Mouse (Mus musculus): ENCODE results near the gene Zscan29. TPM values are rescaled to one million over a fixed set of nuclear protein-coding genes. Genes with fewer than 3 reads are reported as not detected.
"Not testable (repeated sequence)": the region's sequence is repeated elsewhere in the genome, so short reads cannot be mapped to it uniquely, and the experiment has no call there.

Zscan29 gene
- total RNA-seq, 1 experiment from 2014 or later: 22.9 TPM

DNA sequence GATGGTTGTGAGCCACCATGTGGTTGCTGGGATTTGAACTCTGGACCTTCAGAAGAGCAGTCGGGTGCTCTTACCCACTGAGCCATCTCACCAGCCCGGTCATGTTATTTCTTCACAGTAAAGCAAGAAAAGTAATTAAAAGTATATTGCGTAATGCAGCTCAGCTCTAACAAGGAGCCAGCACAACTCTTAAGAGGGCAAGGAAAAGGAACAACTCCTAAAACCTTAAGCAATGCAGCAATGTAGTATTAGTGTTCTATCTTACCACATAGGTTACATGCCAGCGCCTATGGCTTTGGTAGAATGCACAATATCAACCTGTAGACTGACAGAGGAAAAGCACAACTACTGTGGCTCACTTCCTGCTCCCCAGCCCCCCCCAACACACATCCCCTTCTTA, 33.6 kb downstream of the Zscan29 start:
- DNase-seq: no peak

- DNase-seq: no peak
Measured at GRCm38 (mm10) chr2:121132822-121133221, 38.1 kb downstream of the Zscan29 start.

DNA sequence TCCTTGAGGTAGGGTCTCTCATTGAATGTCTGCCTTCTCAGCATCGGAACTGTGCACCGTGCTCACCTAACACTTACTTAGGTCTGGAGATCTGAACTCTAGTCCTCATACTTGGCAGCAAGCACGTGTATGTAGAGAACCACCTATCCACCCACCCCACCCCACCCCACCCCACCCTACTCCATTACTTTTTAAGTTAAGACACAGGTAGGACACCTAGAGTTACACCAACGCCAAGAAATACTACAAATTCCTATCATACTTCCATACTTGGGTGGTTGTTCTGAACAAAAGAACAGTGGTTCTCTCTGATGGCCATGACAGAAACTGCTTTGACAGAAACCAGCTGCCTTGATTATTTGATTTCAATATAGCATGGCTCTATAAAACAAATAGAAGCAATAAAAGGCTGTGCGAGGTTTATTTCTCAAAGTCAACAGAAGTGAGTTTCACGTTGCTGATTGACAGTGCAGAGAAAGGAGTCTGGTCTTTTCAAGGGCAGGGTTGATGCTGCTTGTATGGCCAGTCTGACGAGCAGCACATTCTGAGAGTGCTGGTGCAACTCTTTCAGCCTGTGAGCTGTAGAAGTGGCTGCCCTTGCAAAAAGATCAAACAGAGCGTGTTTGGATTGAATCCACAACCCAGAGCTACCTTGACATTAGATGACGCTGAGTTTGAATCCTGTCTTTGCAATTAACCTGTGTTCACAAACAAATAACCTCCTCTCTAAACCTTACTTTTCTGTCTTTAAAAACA, 41.9 kb downstream of the Zscan29 start:
- no peak for DNase-seq

DNA sequence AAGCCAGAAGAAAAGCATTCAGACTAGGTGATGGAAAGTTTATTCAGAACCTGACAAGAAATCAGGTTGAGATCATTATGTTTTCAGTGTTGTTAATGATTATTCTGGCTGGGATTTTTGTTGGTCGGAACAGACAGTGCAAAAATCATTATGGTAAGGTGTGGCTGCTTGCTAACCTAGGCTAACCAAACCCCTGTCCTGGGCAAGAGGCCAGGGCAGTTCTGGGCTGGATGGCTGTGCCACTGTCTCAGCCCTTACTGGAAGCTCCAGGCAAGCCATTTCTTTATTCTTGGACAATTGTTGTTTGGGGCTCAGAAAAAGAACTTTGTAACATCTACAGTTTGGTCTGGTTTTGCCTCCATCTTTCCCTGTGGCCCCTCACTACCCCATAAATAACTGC, 43.4 kb downstream of the Zscan29 start:
- no peak for DNase-seq

GRCm38 (mm10) chr2:121126302-121126701, 44.6 kb downstream of the Zscan29 start:
- not testable (repeated sequence) for DNase-seq

DNA sequence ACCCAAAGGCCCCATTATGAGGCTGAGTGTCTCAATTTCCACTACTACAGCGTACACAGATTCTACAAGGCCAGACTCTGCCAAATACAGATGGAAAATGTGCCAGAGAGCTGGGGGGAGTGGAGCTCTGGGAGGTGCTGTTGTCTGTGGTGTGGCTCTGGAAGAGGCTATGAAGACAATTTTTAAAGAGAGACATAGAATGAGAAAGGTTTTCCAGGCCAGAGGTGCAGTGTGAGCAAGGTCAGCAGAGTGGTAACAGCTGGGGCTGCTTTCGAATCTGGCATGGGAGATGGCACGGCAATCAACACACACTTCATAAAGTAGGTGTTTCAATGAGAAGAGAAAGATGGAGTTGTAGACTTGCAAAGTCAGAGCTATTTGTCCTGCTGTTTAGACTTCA, 51.7 kb downstream of the Zscan29 start:
- no peak for DNase-seq

DNA sequence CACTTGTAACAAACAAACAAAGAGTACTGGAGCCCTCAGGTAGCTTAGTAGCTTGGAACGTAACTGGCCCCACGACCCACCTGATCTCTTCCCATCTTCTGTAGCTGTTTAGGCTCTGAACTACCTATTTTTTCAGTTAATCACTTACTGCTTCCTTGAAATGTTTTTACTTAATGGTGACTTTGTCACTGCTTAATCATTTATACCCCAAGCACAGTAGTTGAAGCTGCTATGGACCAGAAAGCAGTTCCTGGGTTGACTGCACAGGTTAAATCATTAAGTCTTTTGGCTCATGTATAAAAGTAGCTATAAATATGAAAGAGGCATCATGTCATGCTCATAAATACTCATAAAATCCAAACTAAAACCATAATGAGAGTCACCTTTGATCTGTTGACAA, 55.5 kb downstream of the Zscan29 start:
- no peak for DNase-seq

DNA sequence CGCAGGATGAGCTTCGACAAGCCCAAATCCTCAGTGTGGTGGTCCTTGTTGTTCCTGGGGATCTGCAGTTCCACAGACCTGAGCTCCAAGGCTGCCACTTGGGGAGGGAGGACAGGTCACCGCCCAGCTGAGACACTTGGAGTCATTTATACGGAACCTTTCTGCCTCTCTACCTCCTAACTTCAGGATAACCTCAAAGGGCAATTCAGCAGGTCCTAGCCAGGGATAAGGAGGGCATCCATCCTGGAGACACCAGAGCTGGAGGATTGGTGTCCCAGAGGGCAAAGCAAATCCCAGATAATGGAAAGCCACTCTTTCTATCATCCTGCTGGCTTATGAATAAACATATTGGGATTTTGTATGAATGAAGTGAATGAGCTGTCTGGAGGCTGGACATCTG, 61.2 kb downstream of the Zscan29 start, which contains the start of gene Tgm7:
TSS of gene Tgm7 (minus strand) at position 101 of the 400 bp plus-strand sequence.
- no peak for DNase-seq

Other genes starting within 250 kb of the Zscan29 start
- 27.7 and 40.6 TPM in 2 replicates for gene Ubr1, start 200.4 kb downstream of the Zscan29 start, total RNA-seq (2021)
- gene Tmem62, start 194.1 kb downstream of the Zscan29 start, total RNA-seq (2021): 26.7 and 27.9 TPM in 2 replicates
- 48.2 and 51.3 TPM in 2 replicates for gene Ccndbp1, start 162.7 kb downstream of the Zscan29 start, total RNA-seq (2021)
- not detected in 2 replicates for gene Epb42, start 134.1 kb downstream of the Zscan29 start, total RNA-seq (2021)
- not detected in 2 replicates for gene Tgm5, start 85.3 kb downstream of the Zscan29 start, total RNA-seq (2021)
- not detected in 2 replicates for gene Tgm7, start 61.3 kb downstream of the Zscan29 start, total RNA-seq (2021)
- gene Adal, start 30.7 kb downstream of the Zscan29 start, total RNA-seq (2021): 19.4 and 21.5 TPM in 2 replicates
- 11.4 and 12.3 TPM in 2 replicates for gene Lcmt2, start 30.5 kb downstream of the Zscan29 start, total RNA-seq (2021)
- 47.1 and 56.7 TPM in 2 replicates for gene Tubgcp4, start 471 bp downstream of the Zscan29 start, total RNA-seq (2021)
- gene Trp53bp1, start 100.3 kb upstream of the Zscan29 start, total RNA-seq (2021): 82.8 and 89.4 TPM in 2 replicates
- gene Map1a, start 118.5 kb upstream of the Zscan29 start, total RNA-seq (2021): 4.9 and 6.2 TPM in 2 replicates
- gene Ppip5k1, start 184.3 kb upstream of the Zscan29 start, total RNA-seq (2021): 51.9 and 56.6 TPM in 2 replicates
- gene Ckmt1, start 186.6 kb upstream of the Zscan29 start, total RNA-seq (2021): 6.3 and 8.9 TPM in 2 replicates
- not detected in 2 replicates for gene Strc, start 216.0 kb upstream of the Zscan29 start, total RNA-seq (2021)
- 377 and 379 TPM in 2 replicates for gene Pdia3, start 242.7 kb upstream of the Zscan29 start, total RNA-seq (2021)
- 2.3 and 4.0 TPM in 2 replicates for gene Catsper2, start 242.7 kb upstream of the Zscan29 start, total RNA-seq (2021)

All from adrenal gland, postnatal 25 days (tissue).